Mouse (Mus musculus): ENCODE measurements around the gene Olfr1512. TPM values are rescaled to one million over a fixed set of nuclear protein-coding genes. Genes with fewer than 3 reads are reported as not detected.

The Olfr1512 gene
- polyA plus RNA-seq (2012; rRNA removed) = not detected in 2 replicates

DNA sequence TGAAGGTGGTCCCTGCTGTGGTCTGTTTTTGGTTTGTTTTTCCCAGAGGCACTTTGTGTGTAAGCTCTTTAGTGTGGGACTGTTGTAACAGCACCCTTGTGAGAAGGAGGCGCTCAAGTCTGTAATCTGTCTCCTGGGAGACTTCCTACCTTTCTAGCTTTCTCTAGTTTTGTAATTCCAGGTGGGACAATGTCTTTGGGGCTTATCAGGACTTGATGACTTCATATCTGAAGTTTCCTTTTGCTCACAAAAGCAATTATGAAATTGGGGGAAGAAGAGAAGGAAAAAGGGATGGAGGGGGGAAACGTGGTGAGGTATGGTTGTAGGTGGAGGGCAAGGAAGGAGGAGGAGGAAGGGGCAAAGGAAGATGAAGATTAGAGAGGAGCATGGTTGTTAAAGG, at the start of gene Olfr1512:
Gene Olfr1512, minus strand, starts transcription at position 101 of the 400 bp plus-strand sequence.

DNA sequence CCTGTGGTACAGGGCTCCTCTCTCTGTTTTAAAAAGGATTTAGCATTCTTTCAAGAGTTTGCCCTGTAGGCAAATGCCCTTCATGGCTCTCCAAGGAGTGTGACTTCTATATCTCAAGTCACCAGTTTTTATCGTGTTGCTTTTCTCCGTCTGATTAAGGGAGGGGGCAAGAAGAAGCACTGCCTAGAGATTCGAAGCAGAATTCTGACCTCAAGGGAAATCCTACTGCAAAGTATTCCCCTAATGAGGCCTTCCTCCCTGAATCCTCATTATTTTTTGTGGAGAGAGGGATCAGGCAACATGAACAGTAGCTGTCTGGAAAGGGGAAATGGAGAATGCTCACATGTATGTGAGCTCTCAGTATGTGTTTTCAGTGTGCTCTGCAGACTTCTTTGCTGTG, 35.3 kb upstream of the Olfr1512 start, which contains the start of gene Olfr1510:
Gene Olfr1510, minus strand, starts transcription at position 101 of the 400 bp plus-strand sequence.

DNA sequence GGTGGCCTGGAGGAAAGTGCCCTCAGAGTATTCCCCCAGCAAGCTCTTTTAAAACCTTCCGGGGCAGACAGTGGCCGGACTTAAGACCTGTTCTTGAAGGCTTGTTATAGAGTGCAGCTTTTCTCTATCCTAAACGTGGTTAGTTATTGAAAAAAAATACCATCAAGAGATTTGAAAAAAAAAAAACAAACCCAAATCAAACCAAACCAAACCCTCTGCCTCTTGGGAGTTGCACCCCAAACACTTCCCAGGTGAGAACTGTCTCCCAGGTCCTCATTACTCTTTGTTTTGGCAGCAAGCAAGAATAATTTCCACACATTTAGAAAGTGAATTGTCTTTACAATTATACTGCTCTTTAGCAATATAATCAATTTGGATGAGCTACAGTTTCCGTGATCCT, 18.3 kb upstream of the Olfr1512 start, which contains the start of gene Olfr1511:
Gene Olfr1511, minus strand, starts transcription at position 101 of the 400 bp plus-strand sequence.

DNA sequence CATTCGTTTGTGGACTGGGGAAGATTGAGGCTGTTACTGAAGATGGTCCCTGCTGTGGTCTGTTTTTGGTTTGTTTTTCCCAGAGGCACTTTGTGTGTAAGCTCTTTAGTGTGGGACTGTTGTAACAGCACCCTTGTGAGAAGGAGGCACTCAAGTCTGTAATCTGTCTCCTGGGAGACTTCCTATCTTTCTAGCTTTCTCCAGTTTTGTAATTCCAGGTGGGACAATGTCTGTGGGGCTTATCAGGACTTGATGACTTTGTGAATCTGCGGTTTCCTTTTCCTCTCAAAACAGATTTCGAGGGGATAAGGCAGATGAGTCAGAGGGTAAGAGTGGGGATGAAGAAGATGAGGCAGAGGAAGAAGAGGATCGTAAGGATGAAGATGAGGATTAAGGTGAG, 22.7 kb downstream of the Olfr1512 start, which contains the start of gene Olfr1513:
Gene Olfr1513, minus strand, starts transcription at position 101 of the 400 bp plus-strand sequence.

DNA sequence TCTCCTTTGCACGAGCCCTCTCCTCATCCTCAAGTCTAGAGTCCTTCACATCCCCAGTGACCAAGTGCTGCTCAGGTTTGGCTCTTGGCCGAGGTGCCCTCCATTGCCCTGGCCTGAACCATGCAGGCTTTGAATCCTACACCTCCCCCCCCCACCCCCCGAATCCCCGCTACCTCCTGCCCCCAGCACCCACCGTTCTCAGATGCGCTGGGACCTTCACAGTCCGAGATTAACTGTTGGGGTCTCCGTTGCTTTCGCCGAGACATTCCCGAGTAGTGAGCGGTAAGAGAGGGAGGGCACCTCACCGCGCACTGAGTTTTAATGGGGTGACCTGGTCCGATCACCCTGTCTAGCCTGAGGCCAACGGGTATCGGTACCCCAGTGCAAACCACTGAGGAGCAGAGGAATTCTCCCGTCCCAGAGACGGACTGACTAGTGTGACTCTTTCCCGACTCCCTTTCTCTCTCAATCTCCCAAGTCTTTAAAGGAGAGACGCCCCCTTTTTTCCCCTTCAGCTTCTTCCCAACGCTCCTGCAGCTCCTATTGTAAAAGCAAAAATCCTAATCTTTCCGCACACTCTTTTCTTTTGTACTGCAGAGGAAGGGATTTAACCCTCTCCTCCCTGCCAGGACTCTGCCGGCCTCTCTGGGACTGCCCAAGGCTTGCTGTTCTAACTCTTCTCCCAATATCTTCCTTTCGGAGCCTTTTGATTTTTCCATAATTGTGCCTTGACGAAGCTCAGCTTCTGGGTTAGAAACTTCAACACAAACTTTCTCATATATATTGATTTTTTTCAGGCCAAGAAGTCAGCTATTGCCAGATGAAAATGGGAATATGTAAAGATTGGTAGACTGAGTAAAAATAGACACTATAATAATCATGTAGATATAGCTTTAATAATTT, 50.8 kb downstream of the Olfr1512 start, which contains the start of gene Sall2:
Gene Sall2, minus strand, starts transcription at position 853 of the 903 bp plus-strand sequence.

Other genes starting within 250 kb of the Olfr1512 start
- gene Supt16, start 181.8 kb downstream of the Olfr1512 start, polyA plus RNA-seq (2012; rRNA removed) = 42.6 and 46.2 TPM in 2 replicates
- 63.5 and 70.7 TPM in 2 replicates for gene Chd8, start 121.4 kb downstream of the Olfr1512 start, polyA plus RNA-seq (2012; rRNA removed)
- 43.2 and 44.0 TPM in 2 replicates for gene Tox4, start 100.0 kb downstream of the Olfr1512 start, polyA plus RNA-seq (2012; rRNA removed)
- gene Rab2b, start 99.6 kb downstream of the Olfr1512 start, polyA plus RNA-seq (2012; rRNA removed) = 47.8 and 51.9 TPM in 2 replicates
- gene Mettl3, start 74.0 kb downstream of the Olfr1512 start, polyA plus RNA-seq (2012; rRNA removed) = 55.1 and 58.7 TPM in 2 replicates
- gene Sall2, start 50.4 kb downstream of the Olfr1512 start, polyA plus RNA-seq (2012; rRNA removed) = 52.2 and 52.9 TPM in 2 replicates
- gene Olfr1513, start 22.8 kb downstream of the Olfr1512 start, polyA plus RNA-seq (2012; rRNA removed) = not detected in 2 replicates
- gene Olfr1511, start 18.2 kb upstream of the Olfr1512 start, polyA plus RNA-seq (2012; rRNA removed) = not detected in 2 replicates
- not detected in 2 replicates for gene Olfr1510, start 35.2 kb upstream of the Olfr1512 start, polyA plus RNA-seq (2012; rRNA removed)
- not detected in 2 replicates for gene Olfr1509, start 63.8 kb upstream of the Olfr1512 start, polyA plus RNA-seq (2012; rRNA removed)
- gene Olfr1508, start 88.3 kb upstream of the Olfr1512 start, polyA plus RNA-seq (2012; rRNA removed) = not detected in 2 replicates
- 0.03 TPM in 1 of 2 replicates, not detected in the other for gene Olfr1507, start 116.6 kb upstream of the Olfr1512 start, polyA plus RNA-seq (2012; rRNA removed)

Measured in central nervous system, embryonic 14 days (tissue).